ENCODE assay signal across 8 mouse cellular contexts in genomic region chr17:12915881-12916583, GRCm38 (mm10). TPM values are rescaled to one million over a fixed set of nuclear protein-coding genes. Genes with fewer than 3 reads are reported as not detected.
DNase-seq lines count a peak whose midpoint lies in the region; ATAC-seq lines count a peak whose summit lies in the region.

TSS of gene Mrpl18 (minus strand) at chr17:12916345.

- peak within 1 kb of the TSS; percentile 76 for H3K4me3 ChIP-seq in intestine, embryonic 14.5 days (ENCODE audit: low read depth, low read length)

- intact Hi-C loops in left cerebral cortex, postnatal 14 days (cut with DNase I) = loop anchor here (2.0 kb wide), 1 partner anchor 45 kb away; the partner anchor contains the start of gene Acat2

- H3K36me3 ChIP-seq in intestine, embryonic 14.5 days (ENCODE audit: control insufficient read depth, insufficient read depth, low read length) = peaks cover 59% of the 10 kb centered on the region

- WGBS in intestine, embryonic 14.5 days = under 1% methylated on average over 56 of the region's 56 CpGs

- peak within 1 kb of the TSS; percentile 88 for H3K4me2 ChIP-seq in intestine, embryonic 14.5 days (ENCODE audit: low read length)

- peak within 1 kb of the TSS; percentile 90 for H3K9ac ChIP-seq in intestine, embryonic 14.5 days (ENCODE audit: low read length)

- H3K27ac ChIP-seq in intestine, embryonic 14.5 days (ENCODE audit: low read depth) = peak within 1 kb of the TSS; percentile 79

- H3K9me3 ChIP-seq in intestine, embryonic 14.5 days (ENCODE audit: control insufficient read depth, low read length) = no peaks in the 10 kb centered on the region

- peaks cover 10% of the 10 kb centered on the region; the same call in 1 of the 2 replicates for H3K4me1 ChIP-seq in intestine, embryonic 14.5 days (replicated peaks; ENCODE audit: control insufficient read depth, insufficient read depth, low read length)

- H3K27me3 ChIP-seq in intestine, embryonic 14.5 days (replicated peaks; ENCODE audit: control insufficient read depth, insufficient read depth, low read length) = no peaks in the 10 kb centered on the region

- ATAC-seq in intestine, embryonic 14.5 days (replicated peaks; ENCODE audit: low FRiP score, low TSS enrichment, low read depth) = peak; percentile 99

- DNase-seq in adrenal gland, adult 18-20 months (ENCODE audit: low spot score in 2 of 2) = peak; percentile 92
- DNase-seq in embryo, embryonic 11 days = peak; percentile 100
- DNase-seq in gastrocnemius, postnatal 25 days = peak; percentile 100
- DNase-seq in intestine, embryonic 14.5 days (ENCODE audit: low spot score) = peak; percentile 96
- DNase-seq in left cerebral cortex, postnatal 14 days (ENCODE audit: low spot score in 2 of 2) = peak; percentile 99 to 100
- DNase-seq in mesoderm, embryonic 11.5 days (ENCODE audit: low read depth, low spot score) = peak; percentile 99
- DNase-seq in right cerebral cortex, postnatal 36 days (ENCODE audit: low spot score in 2 of 2) = peak; percentile 99 to 100
- peak; percentile 100 for DNase-seq in yolk sac, embryonic 10.5 days (ENCODE audit: low spot score)

RNA-seq across cellular contexts. Expression of gene Mrpl18, which starts in this region (rescaled TPM):
- total RNA-seq in adrenal gland, adult 18-20 months (2021) = 10 to 100 TPM; 69.9 to 72.7 TPM
- total RNA-seq in gastrocnemius, postnatal 25 days (2021) = 100 to 1,000 TPM; 100 to 109 TPM
- polyA plus RNA-seq in intestine, embryonic 14.5 days (2014; fragmentation: Nextera tagmentation; extraction: Ambion mirVana) = 168 TPM in 2 replicates
- 10 to 100 TPM; 55.1 to 58.4 TPM for total RNA-seq in left cerebral cortex, postnatal 14 days (2021)

Comparison
In these comparisons a context has a peak if more than half of its experiments do, and no peak if none do; other contexts are left out.
1. Peak in every context shown above with its lines: DNase-seq, ATAC-seq, H3K4me3 ChIP-seq and H3K27ac ChIP-seq.